Mouse (Mus musculus) small intestine, adult 2 months (tissue): ENCODE measurements at regions not wholly inside any gene's neighbourhood (a gene's known extent, or its start where the extent isn't known, plus 50 kb on each side); places are given as distances from the start of the nearest gene placed in this dataset.

Experiments
- CTCF ChIP-seq: fragments of 200-500 bp; IDR thresholded peaks from 2 replicates; pipeline ENCODE4 v1.5.1; 2012; ENCODE audit warnings: low read depth, mild to moderate bottlenecking, control low read depth, inconsistent platforms, low read length, moderate library complexity, mixed read lengths; ENCODE audit not compliant: insufficient replicate concordance, insufficient read length; ENCODE audit errors: extremely low read depth
- POLR2A ChIP-seq: fragments of 200-500 bp; IDR thresholded peaks from 2 replicates; pipeline ENCODE4 v1.6.1; 2012; ENCODE audit warnings: low read depth, mild to moderate bottlenecking, control low read depth, inconsistent platforms, low read length, moderate library complexity

- TF ChIP-seq CTCF (no peak), POLR2A (no peak)
Observed at GRCm38 (mm10) chr5:4664488-4664887, 93.3 kb downstream of the Fzd1 start.
